Mouse (Mus musculus) brain, adult 2 months (tissue): ENCODE data around the gene Polr2f.

Experiments used
- DNase-seq: peaks from one replicate; pipeline ENCODE4 v3.0.0; 2011; ENCODE audit warnings: low read depth, low spot score

Gene Polr2f

DNA sequence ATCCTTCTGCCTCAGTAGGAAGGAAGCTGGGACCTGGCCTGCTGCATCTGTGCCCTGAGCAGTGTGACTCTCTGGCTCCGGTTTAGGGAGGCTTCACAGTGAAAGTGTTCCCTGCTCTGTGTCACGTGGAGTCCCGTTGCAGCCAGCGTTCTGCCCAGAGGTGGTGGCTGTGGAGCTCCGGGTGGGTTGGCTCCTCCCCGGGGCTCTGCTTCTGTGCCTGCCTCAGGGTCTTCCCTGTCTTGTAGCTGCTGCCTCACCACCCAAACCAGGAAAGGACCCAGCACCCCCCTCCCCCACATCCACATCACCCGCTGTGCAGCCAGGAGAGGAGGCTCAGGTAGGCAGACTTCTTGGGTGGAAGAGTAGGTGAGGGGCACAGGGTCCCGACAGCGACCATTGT is 21.3 kb upstream of the Polr2f start:
- no peak for DNase-seq

DNA sequence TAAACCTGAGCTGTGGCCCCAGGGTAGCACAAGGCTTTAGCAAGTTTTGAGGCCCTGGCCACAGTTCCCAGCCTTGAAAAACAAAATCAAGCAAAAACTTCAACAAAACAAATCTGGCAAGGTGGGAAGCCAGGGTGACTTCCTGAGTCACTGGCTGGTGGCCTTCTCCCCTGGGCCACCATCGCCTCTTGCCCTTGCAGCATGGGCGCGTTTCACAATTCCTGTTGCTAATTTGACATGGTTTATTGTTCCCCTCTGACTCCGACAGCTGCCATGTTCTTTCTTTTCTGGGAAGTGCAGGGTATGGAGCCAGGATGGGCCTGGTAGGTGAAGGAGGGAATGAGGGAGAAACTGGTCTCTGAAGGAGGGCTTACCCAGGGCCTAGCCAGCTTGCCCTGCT is 18.7 kb upstream of the Polr2f start:
- DNase-seq = no peak

DNA sequence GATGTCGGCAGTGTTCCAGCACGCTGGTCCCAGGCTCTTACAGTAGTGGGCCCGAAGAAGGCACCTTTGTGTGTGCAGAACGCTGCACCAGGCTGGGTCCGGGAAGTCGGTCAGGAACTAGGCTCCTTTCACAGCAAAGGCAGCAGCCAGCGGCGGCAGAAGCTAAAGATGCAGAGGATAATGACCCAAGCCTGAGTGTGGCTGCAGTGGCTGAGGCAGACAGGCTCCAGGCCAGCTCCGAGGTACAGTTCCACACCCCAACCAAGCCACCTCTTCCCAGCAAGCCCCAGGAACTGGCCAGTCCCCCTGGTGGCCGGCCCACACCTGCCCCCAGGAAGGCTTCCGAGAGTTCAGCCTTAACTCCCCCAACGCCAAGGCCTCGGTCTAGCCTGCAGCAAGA is 18.3 kb upstream of the Polr2f start:
- no peak for DNase-seq

DNA sequence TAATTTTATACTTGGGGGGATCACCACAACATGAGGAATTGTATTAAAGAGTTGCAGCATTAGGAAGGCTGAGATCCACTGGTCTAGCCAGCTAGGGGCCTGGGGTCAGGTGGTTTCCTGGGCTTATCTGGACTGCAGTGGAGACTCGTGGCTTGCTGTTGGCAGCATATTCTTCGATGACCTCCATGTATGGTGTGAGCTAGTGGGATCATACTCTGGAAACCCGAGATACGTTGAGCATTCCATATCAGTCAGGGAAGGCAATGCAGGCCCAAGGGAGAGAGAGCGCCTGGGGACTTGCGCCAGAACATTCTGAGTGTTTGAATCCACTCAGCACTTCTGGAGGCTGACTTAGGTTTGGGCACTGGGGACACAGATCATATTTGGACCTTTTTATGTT is 17.1 kb upstream of the Polr2f start:
- DNase-seq = no peak

DNA sequence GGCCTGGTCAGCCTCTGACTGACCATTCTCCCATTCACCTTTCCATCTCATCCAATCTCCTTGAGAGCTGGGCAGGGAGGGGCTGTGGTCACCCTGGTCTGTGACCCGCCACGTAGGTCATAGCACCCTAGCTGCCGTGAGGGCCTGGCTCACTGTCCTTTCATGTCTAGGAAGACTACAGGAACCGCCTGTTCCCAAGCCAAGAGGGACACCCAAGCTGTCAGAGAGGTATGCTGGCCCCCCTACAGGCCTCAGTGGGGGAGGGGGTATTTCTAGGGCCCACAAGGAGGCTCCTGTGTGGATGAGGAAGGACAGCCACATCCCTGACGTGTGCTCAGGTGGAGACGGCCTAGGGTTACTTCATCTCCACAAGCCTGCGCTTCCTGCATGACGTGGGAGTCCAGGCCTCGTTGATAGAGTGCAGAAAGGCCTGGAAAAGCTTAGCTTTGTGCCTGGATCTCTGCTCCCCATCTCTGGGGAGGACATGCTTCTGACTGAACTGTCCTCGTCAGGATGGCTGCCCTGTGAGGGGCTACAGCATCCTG is 16.4 kb upstream of the Polr2f start:
- no peak for DNase-seq

DNA sequence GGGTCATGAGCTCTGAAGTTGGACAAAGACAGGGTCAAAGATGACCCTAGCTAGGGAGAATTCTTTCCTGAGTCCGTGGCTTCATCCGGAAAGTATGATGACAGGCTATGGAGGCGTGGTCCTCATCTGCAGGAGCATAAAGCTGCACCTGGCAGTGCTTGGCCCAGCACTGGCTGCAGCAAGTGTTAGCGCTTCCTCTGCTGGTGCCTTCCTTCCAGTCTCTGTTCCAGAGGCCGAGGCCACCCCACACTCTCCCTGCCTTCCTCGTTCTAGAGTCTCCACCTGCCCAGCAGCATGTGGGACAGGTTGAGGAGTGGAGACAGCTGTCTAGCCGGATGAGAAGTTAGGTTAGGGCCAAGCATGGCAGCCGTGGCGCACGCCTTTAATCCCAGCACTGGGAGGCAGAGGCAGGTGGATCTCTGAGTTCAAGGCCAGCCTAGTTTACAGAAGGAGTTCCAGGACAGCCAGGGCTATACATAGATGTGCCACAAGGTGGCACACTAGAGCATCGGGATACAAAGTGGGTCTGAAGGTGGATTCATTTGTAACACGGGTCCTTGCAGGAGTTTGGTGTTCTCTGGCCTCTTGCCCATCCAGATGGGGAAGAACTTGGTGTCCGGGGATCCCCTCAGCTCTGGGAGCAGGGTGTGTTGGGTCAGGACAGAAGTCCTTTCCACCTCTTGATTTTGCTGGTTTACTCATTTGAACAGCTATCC is 14.4 kb upstream of the Polr2f start:
- peak; percentile 54 for DNase-seq

DNA sequence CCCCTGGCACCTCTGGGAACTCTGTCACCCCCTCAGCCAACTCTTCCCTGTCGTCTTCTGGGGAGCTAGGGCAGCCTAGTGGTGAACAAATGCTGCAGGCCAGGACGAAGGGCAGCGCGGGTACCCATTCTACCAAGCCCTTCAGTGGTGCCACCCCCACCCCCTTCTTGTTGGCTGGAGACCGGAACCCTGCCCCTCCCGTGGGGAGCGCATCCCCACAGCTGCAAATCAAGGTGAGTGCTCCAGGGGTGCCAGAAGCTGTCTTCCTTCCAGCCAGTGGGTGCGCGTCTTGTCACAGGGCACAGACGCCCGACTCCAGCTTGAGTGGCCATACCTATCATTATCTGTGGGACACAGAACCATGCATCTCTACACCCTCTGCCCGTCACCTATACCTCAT is 13.7 kb upstream of the Polr2f start:
- DNase-seq = no peak

DNA sequence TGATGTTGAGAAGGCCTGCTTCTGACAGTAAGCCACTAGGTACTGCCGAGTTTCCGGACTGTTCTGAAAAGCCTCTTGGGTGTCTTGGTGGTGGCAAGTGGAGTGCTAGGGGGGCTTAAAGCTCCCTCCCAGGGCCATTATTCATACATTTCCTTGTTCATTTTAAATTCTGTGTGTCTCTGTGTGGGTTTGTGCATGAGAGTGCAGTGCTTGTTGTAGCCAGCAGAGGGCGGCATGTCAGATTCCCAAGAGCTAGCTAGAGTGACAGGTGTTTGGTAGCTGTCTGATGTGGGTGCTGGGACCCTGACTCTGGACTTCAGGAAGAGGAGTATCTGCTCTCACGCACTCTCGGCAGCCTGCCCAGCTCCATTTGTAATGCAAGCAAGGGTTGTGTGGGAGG is 12.6 kb upstream of the Polr2f start:
- DNase-seq = no peak

DNA sequence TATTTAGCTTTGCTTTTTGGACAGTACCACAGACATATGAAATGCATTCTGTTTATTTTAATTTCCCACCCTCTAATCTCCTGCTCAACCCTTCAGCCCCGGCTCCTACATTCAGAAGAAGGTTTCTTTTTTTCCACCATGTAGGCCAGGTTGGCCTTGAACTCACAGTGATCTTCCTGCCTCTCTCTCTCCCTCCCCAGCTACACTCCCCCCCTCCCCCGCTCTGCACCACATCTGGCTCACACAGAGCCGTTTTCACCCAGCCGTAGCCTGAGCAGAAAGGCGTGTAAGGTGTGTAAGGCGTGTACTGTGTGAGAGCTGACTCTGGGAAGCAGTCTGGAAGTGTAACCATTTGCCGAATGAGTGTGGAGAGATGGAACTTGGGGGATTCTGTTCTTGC is 11.5 kb upstream of the Polr2f start:
- no peak for DNase-seq

DNA sequence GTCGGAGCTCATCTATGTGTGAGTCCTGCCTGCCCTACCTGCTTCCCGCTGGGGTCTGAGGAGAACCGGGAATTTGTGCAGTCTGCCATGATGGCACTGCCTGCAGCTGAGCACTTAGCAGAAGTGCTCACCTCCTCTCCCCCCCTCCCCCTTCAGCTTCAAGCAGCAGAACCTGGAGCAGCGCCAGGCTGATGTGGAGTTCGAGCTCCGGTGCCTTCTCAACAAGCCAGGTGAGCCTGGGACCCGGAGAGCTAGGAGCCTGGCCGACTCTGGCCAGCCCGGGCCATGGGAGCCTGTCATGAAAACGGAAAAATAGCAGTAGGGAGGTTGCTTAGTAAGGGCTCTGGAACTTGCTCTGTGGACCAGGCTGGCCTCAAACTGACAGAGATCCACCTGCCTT is 10.0 kb upstream of the Polr2f start:
- DNase-seq = no peak

DNA sequence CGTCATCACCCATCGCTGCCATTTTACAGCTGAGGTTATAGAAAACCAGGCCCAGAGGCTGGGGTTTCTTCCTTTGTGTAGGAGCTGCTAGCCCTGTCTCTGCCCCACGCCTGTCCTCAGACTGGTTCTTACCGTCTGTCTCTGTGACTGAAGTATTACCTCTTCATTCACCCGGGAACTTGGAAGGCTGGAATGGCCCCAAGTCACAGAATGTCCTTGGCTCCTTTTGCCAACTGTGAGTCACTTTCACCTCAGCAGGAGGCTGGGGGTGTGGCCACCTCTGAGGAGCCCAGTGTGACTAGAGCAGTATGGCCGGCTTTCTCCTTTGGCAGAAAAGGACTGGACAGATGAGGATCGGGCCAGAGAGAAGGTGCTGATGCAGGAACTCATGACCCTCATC is 9.4 kb upstream of the Polr2f start:
- DNase-seq = peak; percentile 88

DNA sequence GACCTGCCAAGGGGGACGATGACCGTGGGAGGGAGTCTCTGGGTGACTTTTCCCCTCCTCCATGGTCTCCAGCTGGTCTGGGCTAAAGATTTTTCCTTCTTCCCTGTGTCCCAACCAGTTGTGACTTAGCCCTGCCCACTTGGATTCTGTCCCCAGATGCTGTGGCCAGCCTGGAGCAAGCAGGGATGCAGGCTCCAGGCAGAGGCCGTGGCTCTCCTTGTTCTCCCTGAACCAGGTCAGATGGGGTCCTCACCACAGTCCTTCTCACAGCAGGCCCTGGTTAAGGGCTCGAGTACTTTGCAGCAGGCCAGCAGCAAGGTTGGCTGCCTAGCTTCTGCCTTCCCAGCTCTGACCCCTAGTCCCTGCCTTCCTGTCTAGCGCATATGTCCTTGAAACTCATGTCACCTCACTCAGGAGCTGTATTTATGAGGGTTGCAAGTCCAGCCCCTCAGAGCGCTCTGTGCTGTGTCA is 7.6 kb upstream of the Polr2f start:
- no peak for DNase-seq

DNA sequence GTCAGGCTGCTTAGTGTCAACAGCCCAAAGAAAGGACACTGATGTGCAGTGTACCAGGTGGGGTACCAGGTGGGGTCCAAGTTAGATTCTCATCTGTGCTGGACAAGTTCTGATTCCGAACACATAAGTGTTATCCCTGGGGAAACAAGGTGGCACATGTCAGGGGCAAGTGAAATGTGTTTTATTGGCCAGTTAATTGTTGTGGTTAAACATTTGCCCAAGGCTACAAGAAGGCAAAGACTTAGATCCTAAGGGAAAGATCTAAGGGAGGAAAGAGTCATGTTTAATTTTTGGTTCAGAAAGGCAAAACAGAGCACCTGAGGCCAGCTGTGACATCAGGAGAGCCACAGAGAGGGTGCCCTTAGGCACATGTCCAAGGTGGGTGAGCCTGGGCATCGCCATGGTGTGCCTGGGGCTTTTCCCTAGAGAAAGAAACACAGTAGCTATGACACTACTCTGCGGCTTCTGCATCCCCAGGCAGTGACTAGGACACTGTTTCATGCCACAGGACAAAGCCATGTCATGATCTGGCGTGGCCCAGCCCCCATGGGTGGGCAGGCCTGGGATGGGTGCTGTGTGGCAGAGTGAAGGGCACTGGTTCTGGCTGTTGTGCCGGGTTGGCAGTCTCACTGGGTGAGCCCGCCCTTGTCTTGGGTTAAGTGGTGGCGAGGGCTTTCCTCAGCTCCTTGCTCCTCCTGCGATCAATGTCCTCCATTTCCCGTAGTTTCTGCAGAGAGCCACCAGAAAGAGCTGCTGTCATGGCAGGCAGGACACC is 6.1 kb upstream of the Polr2f start:
- no peak for DNase-seq

DNA sequence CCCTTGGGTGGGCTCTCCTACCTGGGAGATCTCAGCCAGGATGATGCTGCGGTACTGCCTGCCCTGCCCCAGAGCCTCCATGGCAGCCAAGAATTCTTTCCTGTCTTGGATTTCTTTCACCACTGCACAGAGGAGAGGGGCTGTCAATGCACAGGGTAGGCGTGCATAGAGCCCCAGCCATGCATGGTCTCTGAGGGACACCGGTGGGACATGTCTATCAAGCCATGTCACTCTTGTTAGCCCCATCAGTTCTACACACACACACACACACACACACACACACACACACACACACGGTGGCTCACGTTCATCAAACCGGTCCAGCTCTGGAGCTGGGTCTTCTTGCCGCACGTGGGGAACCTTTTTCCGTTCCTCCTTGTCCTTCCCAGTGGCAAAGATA is 5.5 kb upstream of the Polr2f start:
- no peak for DNase-seq

DNA sequence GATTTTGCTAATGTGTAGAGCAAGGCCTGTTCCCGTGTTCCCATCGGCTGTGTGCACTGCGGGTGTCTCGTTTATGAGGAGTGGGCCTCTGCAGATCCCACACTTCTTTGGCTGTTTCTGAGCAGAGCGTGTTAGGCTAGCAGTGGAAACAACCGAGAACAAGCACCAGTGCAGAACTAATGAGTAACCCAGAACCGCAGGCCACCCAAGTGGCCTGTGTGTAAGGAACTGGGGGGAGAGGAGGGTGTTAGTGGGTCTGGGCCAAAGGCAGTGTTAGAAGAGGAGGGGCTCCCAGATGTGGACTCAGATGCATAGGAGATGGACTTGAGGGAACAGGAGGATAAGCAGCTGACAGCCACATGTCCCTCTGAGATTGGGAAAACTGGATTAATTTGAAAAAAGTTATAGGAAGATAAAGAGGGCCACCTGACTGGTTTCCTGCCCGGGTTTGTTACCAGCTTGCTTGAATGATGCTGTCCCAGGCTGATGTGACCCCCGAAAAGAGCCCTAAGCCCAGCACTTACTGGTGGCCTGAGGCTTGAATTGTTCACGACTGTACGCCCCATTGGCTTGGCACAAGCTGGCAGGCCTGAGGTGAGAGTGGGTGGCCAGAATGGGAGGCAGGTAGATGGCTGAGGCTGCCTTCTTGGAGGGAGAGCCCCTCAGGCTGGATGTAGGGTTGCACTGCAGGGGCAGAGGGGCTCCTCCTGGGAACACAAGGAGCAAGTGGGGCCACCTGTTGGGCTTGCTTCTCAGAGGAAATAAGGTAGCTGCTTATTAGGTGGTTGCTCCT is 4.8 kb upstream of the Polr2f start:
- no peak for DNase-seq

DNA sequence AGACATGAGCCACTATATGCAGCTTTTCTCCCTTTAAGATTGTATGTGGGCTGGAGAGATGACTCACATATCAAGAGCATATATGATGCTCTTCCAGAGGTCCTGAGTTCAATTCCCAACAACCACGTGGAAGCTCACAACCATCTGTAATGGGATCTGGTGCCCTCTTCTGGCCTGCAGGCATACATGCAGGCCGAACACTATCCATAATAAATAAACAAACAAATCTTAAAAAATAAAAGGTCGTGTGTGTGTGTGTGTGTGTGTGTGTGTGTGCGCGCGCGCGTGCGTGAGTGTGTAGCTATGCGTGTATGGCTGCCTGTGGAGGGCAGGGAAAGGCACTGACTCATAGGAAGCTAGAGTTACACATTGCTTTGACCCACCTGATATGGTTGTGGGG is 1.2 kb upstream of the Polr2f start:
- no peak for DNase-seq

DNA sequence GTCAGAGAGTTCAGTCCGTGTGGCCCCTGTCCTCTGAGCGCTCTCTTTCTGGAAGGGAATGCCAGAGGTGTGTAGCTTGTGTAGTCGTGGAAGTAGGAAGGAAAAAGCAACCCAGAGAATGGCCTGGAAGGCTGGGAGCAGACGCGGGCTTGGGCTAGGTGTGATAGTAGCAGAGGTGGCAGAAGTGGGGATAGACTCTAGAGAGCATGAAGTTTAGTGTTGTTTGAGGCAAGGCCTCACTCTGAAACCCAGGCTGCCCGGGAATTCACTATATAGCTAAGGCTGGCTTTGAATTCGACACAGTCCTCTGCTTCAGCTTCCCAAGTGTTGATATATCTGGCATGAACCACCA is 733 bp downstream of the Polr2f start:
- no peak for DNase-seq

DNA sequence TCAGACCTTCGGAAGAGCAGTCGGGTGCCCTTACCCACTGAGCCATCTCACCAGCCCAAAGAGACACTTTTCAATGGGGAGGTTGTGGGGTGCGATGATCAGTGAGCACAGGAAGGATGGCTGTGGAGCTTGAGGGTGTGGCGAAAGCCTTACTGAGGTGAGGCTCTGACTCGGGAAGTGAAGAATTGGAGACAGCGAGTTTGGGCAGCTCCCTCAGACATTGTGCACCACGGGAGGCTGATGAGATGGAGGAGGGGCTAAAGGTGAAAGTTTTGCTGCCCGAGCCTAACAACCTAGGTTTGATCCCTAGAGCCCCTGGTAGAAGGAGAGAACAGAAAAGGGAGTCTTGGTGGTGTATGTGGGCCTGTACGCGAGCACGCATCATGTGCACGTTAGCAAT is 2.5 kb downstream of the Polr2f start:
- DNase-seq = no peak

DNA sequence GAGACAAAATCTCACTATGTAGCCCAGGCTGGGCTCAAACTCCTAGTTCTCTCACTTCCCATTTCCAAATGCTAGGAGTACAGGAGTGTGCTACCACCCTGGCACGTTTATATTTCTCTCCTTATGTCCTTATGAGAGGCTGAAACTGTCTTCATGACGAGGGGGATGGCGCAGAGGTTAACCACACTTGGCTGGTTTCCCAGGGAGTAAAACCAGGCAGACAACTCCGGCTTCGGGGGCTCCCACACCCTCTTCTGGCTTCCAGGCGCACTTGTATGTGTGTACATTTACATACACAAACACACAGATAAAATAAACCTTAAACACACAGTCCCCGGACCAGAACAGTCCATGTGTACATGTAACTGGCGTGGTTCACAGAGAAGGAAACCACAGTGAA is 3.2 kb downstream of the Polr2f start:
- no peak for DNase-seq

DNA sequence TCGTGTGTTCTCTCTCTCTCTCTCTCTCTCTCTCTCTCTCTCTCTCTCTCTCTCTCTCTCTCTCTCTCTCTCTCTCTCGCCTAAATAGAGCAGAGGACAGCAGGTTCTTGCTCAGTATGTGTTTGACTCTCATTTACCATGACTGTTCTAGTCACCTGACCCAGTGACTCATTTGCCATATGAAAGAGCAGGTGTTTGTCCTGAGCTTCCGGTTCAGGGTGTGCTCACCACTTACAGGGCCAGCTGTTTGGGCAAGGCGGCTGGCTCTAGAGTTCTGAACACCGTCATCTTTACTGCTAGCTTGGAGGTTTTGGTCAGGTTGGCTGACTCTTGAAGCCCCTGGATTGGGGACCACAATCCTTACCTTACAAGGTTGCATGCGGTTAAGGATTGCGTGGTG is 4.7 kb downstream of the Polr2f start:
- no peak for DNase-seq

DNA sequence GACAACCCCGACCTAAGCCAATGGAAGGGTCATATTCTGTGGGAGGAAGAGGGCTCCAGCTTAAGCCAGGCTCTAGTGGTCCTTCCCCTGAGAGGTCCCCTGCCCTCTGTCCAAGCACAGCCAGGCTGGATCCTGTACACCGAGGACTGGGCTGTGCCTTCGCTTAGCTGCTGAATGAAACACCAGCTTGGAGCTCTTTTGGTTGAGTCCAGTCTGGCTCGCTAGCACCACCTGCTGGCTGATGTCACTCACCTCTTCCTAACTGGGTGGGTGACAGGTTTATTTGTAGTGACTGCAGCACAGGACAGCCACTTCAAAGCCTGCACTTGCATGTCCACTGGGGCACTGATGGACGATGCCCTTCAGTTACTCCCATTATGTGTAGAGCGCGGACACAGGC is 7.7 kb downstream of the Polr2f start:
- DNase-seq = peak; percentile 90

DNA sequence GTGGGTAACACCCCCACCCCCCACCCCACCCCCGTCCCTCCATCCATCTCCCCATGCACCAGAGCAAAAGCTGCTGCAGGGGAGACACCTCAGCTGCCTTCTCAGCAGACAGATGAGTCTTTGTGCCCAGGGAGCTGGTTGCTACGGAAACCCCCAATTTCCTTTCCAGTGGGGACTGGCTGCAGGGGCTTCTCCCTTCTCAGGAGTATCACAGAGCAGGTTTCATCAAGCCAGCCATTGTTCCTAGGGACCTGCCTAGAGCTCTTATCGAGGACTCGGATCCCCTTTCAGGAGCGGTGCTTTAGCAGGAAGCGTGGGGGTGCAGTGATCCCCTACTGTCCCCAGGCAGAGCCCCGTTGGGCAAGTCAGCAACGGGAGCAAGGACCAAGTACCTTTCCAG is 11.1 kb downstream of the Polr2f start:
- DNase-seq = peak; percentile 37
